Mouse (Mus musculus) midbrain, embryonic 15.5 days (tissue): ENCODE results near the gene Entr1. TPM values are rescaled to one million over a fixed set of nuclear protein-coding genes. Genes with fewer than 3 reads are reported as not detected.
"Not testable (repeated sequence)": the region's sequence is repeated elsewhere in the genome, so short reads cannot be mapped to it uniquely, and the experiment has no call there.

Experiments
- ATAC-seq: fragments of 200-750 bp; cut with Nextera tagmentation; replicated peaks from 2 replicates; pipeline ENCODE4 v1.8.0; 2017; ENCODE audit warnings: moderate TSS enrichment
- H3K27ac ChIP-seq: fragments of 300-500 bp; sonication (generic); 2 replicates; pipeline ENCODE4 v1.5.1; 2015; ENCODE audit warnings: mild to moderate bottlenecking, inconsistent platforms
- H3K27me3 ChIP-seq: fragments of 300-500 bp; sonication (generic); replicated peaks from 2 replicates; pipeline ENCODE4 v1.6.1; 2015; ENCODE audit warnings: inconsistent platforms
- H3K36me3 ChIP-seq: fragments of 300-500 bp; sonication (generic); replicated peaks from 2 replicates; pipeline ENCODE4 v1.6.1; 2015; ENCODE audit warnings: inconsistent platforms
- H3K4me1 ChIP-seq: fragments of 300-500 bp; sonication (generic); 2 replicates; pipeline ENCODE4 v1.6.1; 2015; ENCODE audit warnings: inconsistent platforms
- H3K4me2 ChIP-seq: fragments of 300-500 bp; sonication (generic); 2 replicates; pipeline ENCODE4 v1.6.1; 2015; ENCODE audit warnings: inconsistent platforms, mild to moderate bottlenecking, moderate library complexity
- H3K4me3 ChIP-seq: fragments of 300-500 bp; sonication (generic); 2 replicates; pipeline ENCODE4 v1.5.1; 2015; ENCODE audit warnings: mild to moderate bottlenecking, inconsistent platforms
- H3K9ac ChIP-seq: fragments of 300-500 bp; sonication (generic); 2 replicates; pipeline ENCODE4 v1.6.1; 2015; ENCODE audit warnings: mild to moderate bottlenecking, inconsistent platforms
- H3K9me3 ChIP-seq: fragments of 300-500 bp; sonication (generic); 2 replicates; pipeline ENCODE4 v1.6.1; 2016; ENCODE audit warnings: inconsistent platforms
- WGBS: fragments of 180-500 bp; shearing (Covaris S2); methylation state at CpG from one replicate; pipeline ENCODE4 v1.1.7; 2015; ENCODE audit warnings: mixed read lengths; 5-methylcytosine and 5-hydroxymethylcytosine counted together
- polyA plus RNA-seq: library from polyadenylated mRNA; unstranded; fragments of >200 nt; fragmentation: Nextera tagmentation; extraction: Ambion mirVana; gene quantifications from 2 replicates; pipeline ENCODE4 v1.2.1, GENCODE M21; 2015

Entr1 gene
- polyA plus RNA-seq, 1 experiment from 2014 or later, result 181 TPM

GRCm38 (mm10) chr2:26380871-26381270, 8.2 kb downstream of the Entr1 start:
- Histone ChIP-seq H3K27ac (peak overlapping the region; percentile 64), H3K4me2 (peak overlapping the region; percentile 99), H3K9ac (peak overlapping the region; percentile 84), H3K36me3 (peaks cover 56% of the 10 kb centered on the region), H3K4me1 (peaks cover 23% of the 10 kb centered on the region), H3K4me3 (peak overlapping the region; percentile 87)
- not testable (repeated sequence) for H3K27me3 ChIP-seq, H3K9me3 ChIP-seq
- ATAC-seq, result peak; percentile 48
- WGBS, result 32% methylated on average over 6 of the region's 6 CpGs

DNA sequence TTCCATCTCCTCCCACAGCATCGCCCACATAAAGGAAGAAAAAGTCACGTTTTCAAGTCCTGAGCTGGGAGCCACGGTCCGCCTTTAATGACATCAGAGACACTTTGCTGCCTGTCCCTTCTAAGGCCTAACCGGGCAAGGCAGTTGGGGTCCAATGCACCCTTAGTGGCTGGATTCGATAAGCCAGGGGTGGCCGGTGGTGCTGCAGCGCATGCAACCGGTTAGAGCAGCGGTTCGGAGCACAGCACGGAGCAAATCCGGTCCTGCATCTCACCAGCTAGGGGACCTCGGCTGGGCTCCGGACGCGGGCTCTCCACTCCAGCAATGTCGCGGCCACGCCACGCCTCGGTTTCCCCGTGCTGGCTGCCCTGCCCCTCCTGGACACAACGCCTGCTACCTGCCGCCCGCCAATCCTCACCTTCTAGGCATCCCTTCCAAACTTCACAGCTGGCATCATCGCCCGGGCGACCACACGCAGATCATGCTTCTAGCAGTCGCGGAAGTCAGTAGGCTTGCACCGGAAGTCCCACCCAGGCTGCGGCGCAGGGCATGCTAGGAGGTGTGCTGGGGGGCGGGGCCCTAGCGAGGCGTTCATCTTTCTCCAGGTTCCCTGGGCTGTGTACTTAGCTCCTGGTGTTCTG, 8.9 kb downstream of the Entr1 start, which contains the start of gene Snapc4:
TSS of gene Snapc4 (minus strand) at position 523 of the 641 bp plus-strand sequence.
- peak; percentile 98 for ATAC-seq
- peaks cover 54% of the 10 kb centered on the region for H3K36me3 ChIP-seq
- H3K27me3 ChIP-seq, result no peaks in the 10 kb centered on the region
- peak within 1 kb of the TSS; percentile 84 for H3K9ac ChIP-seq
- H3K4me3 ChIP-seq, result peak within 1 kb of the TSS; percentile 87
- 0% methylated on average over 38 of the region's 38 CpGs for WGBS
- H3K4me1 ChIP-seq, result peaks cover 23% of the 10 kb centered on the region
- H3K4me2 ChIP-seq, result peak within 1 kb of the TSS; percentile 99
- no peaks in the 10 kb centered on the region for H3K9me3 ChIP-seq
- peak within 1 kb of the TSS; percentile 64 for H3K27ac ChIP-seq

- no peak overlapping the region for H3K9ac ChIP-seq
- no peaks in the 10 kb centered on the region for H3K27me3 ChIP-seq
- no peaks in the 10 kb centered on the region for H3K9me3 ChIP-seq
- no peak for ATAC-seq
- 96% methylated on average over 8 of the region's 8 CpGs for WGBS
- H3K4me3 ChIP-seq, result no peak overlapping the region
- no peaks in the 10 kb centered on the region for H3K4me1 ChIP-seq
- H3K27ac ChIP-seq, result no peak overlapping the region
- H3K36me3 ChIP-seq, result peaks cover 87% of the 10 kb centered on the region
- no peak overlapping the region for H3K4me2 ChIP-seq
These were observed 16.7 kb downstream of the Entr1 start for GRCm38 (mm10) chr2:26372396-26372795.

- no peak overlapping the region for H3K4me3 ChIP-seq
These were observed 20.5 kb downstream of the Entr1 start for GRCm38 (mm10) chr2:26368572-26368971.

GRCm38 (mm10) chr2:26367911-26368310, 21.2 kb downstream of the Entr1 start:
- Histone ChIP-seq H3K9me3 (no peaks in the 10 kb centered on the region), H3K4me2 (no peak overlapping the region), H3K27ac (no peak overlapping the region), H3K36me3 (peaks cover 72% of the 10 kb centered on the region), H3K27me3 (no peaks in the 10 kb centered on the region), H3K9ac (no peak overlapping the region), H3K4me1 (no peaks in the 10 kb centered on the region), H3K4me3 (no peak overlapping the region)
- WGBS, result 95% methylated on average over 6 of the region's 6 CpGs
- ATAC-seq, result no peak

More at GRCm38 (mm10) chr2:26368572-26368971, 20.5 kb downstream of the Entr1 start:
- ATAC-seq, result no peak
- Histone ChIP-seq H3K27ac (no peak overlapping the region), H3K36me3 (peaks cover 79% of the 10 kb centered on the region), H3K9me3 (no peaks in the 10 kb centered on the region), H3K27me3 (no peaks in the 10 kb centered on the region), H3K4me2 (no peak overlapping the region), H3K9ac (no peak overlapping the region), H3K4me1 (no peaks in the 10 kb centered on the region)
- 90% methylated on average over 1 of the region's 1 CpGs for WGBS

GRCm38 (mm10) chr2:26364738-26365465, 24.2 kb downstream of the Entr1 start:
- Histone ChIP-seq H3K36me3 (peaks cover 43% of the 10 kb centered on the region), H3K9me3 (no peaks in the 10 kb centered on the region), H3K9ac (no peak overlapping the region), H3K27me3 (no peaks in the 10 kb centered on the region), H3K27ac (no peak overlapping the region), H3K4me2 (no peak overlapping the region), H3K4me1 (no peaks in the 10 kb centered on the region), H3K4me3 (no peak overlapping the region)
- ATAC-seq, result no peak
- WGBS, result 84% methylated on average over 10 of the region's 10 CpGs

GRCm38 (mm10) chr2:26363481-26363880, 25.6 kb downstream of the Entr1 start:
- peaks cover 30% of the 10 kb centered on the region for H3K36me3 ChIP-seq
- H3K27me3 ChIP-seq, result no peaks in the 10 kb centered on the region
- no peaks in the 10 kb centered on the region for H3K4me1 ChIP-seq
- no peak overlapping the region for H3K4me2 ChIP-seq
- no peak for ATAC-seq
- H3K9me3 ChIP-seq, result no peaks in the 10 kb centered on the region
- H3K9ac ChIP-seq, result no peak overlapping the region
- no peak overlapping the region for H3K27ac ChIP-seq
- 88% methylated on average over 5 of the region's 5 CpGs for WGBS
- H3K4me3 ChIP-seq, result no peak overlapping the region

DNA sequence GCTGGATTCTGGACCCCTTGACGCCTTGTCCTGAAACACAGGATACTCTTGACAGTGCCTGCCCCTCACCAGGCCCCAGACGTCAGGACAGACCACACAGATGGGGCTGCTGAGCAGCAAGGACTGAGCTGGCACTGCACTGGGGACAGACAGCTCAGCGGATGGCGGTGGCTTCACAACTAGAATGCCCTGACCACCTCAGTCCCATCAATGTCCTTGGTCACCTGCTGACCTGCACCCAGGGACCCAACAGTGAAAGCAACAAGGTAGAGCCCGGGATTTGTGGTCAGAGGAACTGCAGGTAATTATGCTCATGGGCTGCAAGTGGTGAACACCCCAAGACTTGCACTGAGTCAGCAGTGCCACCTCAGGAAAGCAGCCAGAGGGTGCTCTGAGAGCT, 26.1 kb downstream of the Entr1 start:
- Histone ChIP-seq H3K9me3 (no peaks in the 10 kb centered on the region), H3K4me1 (no peaks in the 10 kb centered on the region), H3K27me3 (no peaks in the 10 kb centered on the region), H3K27ac (no peak overlapping the region), H3K36me3 (peaks cover 28% of the 10 kb centered on the region; the same call in 1 of the 2 replicates), H3K9ac (no peak overlapping the region), H3K4me2 (no peak overlapping the region), H3K4me3 (no peak overlapping the region)
- whole genome bisulfite sequencing, result 84% methylated on average over 5 of the region's 5 CpGs
- ATAC-seq, result no peak

- no peaks in the 10 kb centered on the region for H3K4me1 ChIP-seq
- no peak within 1 kb of the TSS for H3K4me2 ChIP-seq
- 0 out of 2 replicates have a peak, but pooled peaks cover 8% of the 10 kb centered on the region for H3K36me3 ChIP-seq
- no peaks in the 10 kb centered on the region for H3K27me3 ChIP-seq
- 57% methylated on average over 3 of the region's 3 CpGs for WGBS
- no peak within 1 kb of the TSS for H3K4me3 ChIP-seq
- H3K9me3 ChIP-seq, result no peaks in the 10 kb centered on the region
- ATAC-seq, result no peak
- no peak within 1 kb of the TSS for H3K9ac ChIP-seq
- no peak within 1 kb of the TSS for H3K27ac ChIP-seq
These were observed 28.3 kb downstream of the Entr1 start, which contains the start of gene Card9 for GRCm38 (mm10) chr2:26360772-26361171. Gene Card9, minus strand, starts transcription at chr2:26360918.

- Histone ChIP-seq H3K27ac (no peak overlapping the region), H3K36me3 (0 out of 2 replicates have a peak, but pooled peaks cover 5% of the 10 kb centered on the region), H3K4me1 (no peaks in the 10 kb centered on the region), H3K27me3 (no peaks in the 10 kb centered on the region), H3K9me3 (no peaks in the 10 kb centered on the region), H3K9ac (no peak overlapping the region), H3K4me2 (no peak overlapping the region), H3K4me3 (no peak overlapping the region)
- 89% methylated on average over 6 of the region's 6 CpGs for WGBS
- ATAC-seq, result no peak
These were observed 29.1 kb downstream of the Entr1 start for GRCm38 (mm10) chr2:26359983-26360382.

DNA sequence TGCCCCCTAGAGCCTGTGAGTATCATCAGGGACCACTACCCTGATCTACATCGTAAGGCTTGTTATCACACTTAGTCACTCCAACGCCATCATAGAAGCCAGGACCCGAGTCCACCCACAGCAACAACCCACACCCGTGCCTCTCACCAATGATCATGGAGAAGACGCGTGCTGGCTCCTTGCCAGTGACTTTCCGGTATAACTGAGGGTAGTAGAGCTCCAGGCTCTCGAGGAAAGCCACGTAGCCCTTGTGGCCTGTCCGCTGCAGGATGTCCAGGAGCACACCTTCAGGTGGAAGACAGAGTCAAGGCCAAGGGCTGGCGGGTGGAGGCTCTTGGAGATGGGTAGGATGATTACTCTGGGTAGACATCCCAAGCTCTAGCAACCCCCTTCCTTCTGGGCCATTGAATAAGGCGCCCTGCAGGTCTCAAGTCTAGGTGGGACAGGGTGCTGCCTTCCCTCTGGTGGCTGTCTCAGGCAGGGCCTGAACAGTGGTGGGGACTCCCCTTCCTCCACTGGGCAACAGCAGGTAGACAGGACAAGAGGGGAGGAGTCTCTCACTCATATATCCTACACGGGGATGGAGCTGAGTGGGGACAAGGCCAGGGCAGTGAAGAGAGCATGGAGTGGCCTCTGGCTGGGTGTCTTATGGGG, 30.3 kb downstream of the Entr1 start:
- no peaks in the 10 kb centered on the region for H3K27me3 ChIP-seq
- no peaks in the 10 kb centered on the region for H3K9me3 ChIP-seq
- WGBS, result 89% methylated on average over 13 of the region's 13 CpGs
- no peak overlapping the region for H3K4me2 ChIP-seq
- H3K36me3 ChIP-seq, result no peaks in the 10 kb centered on the region
- no peak overlapping the region for H3K4me3 ChIP-seq
- ATAC-seq, result no peak
- H3K9ac ChIP-seq, result no peak overlapping the region
- H3K4me1 ChIP-seq, result peaks cover 2% of the 10 kb centered on the region
- H3K27ac ChIP-seq, result no peak overlapping the region

- no peak overlapping the region for H3K9ac ChIP-seq
- no peaks in the 10 kb centered on the region for H3K36me3 ChIP-seq
- H3K27me3 ChIP-seq, result no peaks in the 10 kb centered on the region
- ATAC-seq, result no peak
- no peak overlapping the region for H3K27ac ChIP-seq
- WGBS, result 43% methylated on average over 15 of the region's 15 CpGs
- H3K4me1 ChIP-seq, result peaks cover 15% of the 10 kb centered on the region
- no peak overlapping the region for H3K4me2 ChIP-seq
- no peaks in the 10 kb centered on the region for H3K9me3 ChIP-seq
- no peak overlapping the region for H3K4me3 ChIP-seq
These were observed 31.6 kb downstream of the Entr1 start for GRCm38 (mm10) chr2:26357484-26357883.
